Mouse (Mus musculus): ENCODE data around the gene Snapc4.
"Not testable (repeated sequence)": the region's sequence is repeated elsewhere in the genome, so short reads cannot be mapped to it uniquely, and the experiment has no call there.

Snapc4 gene

DNA sequence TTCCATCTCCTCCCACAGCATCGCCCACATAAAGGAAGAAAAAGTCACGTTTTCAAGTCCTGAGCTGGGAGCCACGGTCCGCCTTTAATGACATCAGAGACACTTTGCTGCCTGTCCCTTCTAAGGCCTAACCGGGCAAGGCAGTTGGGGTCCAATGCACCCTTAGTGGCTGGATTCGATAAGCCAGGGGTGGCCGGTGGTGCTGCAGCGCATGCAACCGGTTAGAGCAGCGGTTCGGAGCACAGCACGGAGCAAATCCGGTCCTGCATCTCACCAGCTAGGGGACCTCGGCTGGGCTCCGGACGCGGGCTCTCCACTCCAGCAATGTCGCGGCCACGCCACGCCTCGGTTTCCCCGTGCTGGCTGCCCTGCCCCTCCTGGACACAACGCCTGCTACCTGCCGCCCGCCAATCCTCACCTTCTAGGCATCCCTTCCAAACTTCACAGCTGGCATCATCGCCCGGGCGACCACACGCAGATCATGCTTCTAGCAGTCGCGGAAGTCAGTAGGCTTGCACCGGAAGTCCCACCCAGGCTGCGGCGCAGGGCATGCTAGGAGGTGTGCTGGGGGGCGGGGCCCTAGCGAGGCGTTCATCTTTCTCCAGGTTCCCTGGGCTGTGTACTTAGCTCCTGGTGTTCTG lies at the start of gene Snapc4:
Gene Snapc4, minus strand, starts transcription at position 523 of the 641 bp plus-strand sequence.
- peak; percentile 87 for DNase-seq (ENCODE audit: low read depth)

GRCm38 (mm10) chr2:26429851-26430250 lies 49.4 kb upstream of the Snapc4 start:
- DNase-seq (ENCODE audit: low read depth), result no peak

- no peak for DNase-seq (ENCODE audit: low read depth)
Measured at GRCm38 (mm10) chr2:26424541-26424940, 44.1 kb upstream of the Snapc4 start.

GRCm38 (mm10) chr2:26423086-26423485 lies 42.6 kb upstream of the Snapc4 start:
- no peak for DNase-seq (ENCODE audit: low read depth)

DNA sequence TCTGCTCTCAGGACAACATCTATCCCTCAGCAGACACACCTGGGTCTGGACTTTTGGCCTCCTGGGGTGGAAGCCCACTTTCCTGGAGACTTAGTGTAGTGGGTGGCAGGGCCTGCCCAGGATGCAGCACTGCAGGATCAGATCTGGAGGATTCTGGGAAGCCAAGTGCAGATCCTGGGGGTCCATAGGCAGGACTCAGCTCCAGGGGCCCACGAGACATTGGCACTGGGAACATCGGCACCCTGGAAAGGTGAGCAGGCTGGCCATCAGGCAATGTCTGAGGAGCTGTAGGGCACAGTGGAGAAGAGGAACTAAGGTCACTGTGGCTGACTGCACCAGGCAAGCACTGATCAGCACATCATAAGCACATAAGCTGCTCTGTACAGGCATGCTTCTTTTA lies 41.5 kb upstream of the Snapc4 start:
- DNase-seq (ENCODE audit: low read depth), result no peak

- DNase-seq (ENCODE audit: low read depth), result no peak
Measured at GRCm38 (mm10) chr2:26418120-26418519, 37.7 kb upstream of the Snapc4 start.

- DNase-seq (ENCODE audit: low read depth), result no peak
Measured at GRCm38 (mm10) chr2:26417066-26417465, 36.6 kb upstream of the Snapc4 start.

GRCm38 (mm10) chr2:26410931-26411411 lies 30.5 kb upstream of the Snapc4 start:
- DNase-seq (ENCODE audit: low read depth), result no peak

DNA sequence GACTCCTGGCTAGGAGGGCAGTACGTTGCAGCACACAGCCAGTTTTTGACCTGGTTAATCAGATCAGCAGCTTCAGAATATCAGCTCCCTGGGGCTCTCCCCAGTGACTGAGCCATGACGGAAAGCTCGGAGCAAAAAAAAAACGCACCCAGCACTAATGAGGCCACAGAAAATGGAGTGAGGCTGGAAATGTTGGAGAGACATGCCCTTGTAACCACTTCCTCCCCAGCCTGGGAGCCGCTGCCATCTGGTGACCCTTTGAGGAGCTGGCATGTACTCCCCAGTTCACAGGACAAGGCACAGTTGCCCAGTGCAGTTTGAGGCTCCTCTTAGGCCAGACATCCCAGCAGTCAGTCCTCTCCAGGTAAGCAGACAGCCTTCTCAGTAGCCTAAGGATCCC lies 29.6 kb upstream of the Snapc4 start:
- no peak for DNase-seq (ENCODE audit: low read depth)

DNA sequence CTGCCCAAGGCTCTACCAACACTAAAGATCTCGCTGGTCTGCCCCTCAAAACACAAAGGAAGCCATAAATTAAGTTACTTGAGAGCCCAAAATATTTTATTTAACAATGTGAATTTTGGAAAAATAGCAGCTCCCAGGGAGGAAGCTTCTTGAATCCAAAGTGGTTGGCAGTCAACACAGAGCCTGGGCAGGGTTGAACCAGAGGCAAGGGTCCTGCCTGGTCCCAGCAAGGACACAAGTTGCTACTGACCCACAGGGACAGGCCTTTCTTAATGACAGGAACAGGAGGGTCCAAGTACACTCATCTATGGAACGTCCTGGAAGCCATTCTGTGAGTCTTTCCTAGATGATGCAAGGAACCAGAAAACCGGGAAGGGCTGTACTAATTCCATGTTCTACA lies 28.9 kb upstream of the Snapc4 start:
- no peak for DNase-seq (ENCODE audit: low read depth)

GRCm38 (mm10) chr2:26408515-26409356 lies 28.3 kb upstream of the Snapc4 start, which contains the start of gene Inpp5e:
Gene Inpp5e, minus strand, starts transcription at chr2:26409203.
- DNase-seq (ENCODE audit: low read depth), result peak; percentile 94

DNA sequence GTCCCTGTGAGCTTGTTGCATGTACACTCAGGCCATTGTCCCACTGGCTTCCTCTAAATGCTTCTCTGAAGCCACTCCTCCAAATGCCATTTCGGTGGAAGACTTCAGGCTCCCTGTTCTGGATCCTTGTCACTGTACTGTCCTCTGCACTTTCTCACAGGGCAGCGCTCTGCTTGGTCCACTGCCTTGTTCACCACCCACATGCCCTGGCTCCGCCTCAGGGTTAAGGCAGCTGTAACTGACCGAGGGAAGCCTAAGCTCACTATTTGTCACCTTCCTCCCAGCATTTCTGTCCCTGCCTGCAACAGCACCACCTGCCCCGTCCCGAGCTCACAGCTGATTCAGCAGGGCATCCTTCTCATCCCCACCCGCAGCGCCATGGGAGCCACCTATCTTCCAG lies 22.9 kb upstream of the Snapc4 start:
- no peak for DNase-seq (ENCODE audit: low read depth)

DNA sequence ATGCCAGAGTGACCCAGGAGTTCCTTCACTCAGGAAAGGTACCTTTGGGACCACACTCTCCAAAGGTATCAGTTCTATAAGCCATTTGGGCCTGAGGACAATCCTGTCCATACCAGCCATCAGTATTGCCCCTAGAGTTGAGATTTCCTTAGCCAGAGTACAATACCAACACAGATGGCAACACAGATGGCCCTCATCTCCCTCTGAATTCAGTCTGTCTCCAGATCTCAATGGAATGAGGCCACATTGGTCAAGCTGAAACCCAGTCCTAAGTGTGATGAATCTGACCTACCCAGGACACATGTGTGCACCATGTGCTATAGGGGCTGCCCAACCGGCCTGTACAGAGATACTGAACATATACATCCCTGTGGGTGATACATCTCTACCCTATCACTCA lies 21.8 kb upstream of the Snapc4 start:
- no peak for DNase-seq (ENCODE audit: low read depth)

GRCm38 (mm10) chr2:26401023-26401422 lies 20.6 kb upstream of the Snapc4 start:
- DNase-seq (ENCODE audit: low read depth), result no peak

DNA sequence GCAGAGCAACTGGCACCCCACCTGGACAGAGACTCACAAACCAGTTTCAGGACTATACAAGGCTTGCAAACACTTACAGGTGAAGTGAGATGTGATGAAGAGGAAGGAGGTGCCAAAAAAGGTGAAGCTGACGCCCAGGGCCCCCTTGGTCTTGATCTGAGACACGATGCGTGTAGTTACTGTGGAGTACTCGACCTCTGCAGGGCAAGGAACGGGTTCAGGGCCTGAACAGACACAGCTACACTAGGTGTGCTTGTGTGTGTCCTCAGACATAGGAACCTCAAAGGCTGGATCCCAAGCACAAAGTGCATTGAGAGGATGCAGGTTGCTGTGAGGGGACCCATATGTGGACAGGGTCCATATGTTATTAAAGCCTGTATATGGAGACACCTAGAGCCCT lies 19.8 kb upstream of the Snapc4 start:
- DNase-seq (ENCODE audit: low read depth), result no peak

- DNase-seq (ENCODE audit: low read depth), result no peak
Measured at GRCm38 (mm10) chr2:26399647-26400046, 19.2 kb upstream of the Snapc4 start.

- no peak for DNase-seq (ENCODE audit: low read depth)
Measured at GRCm38 (mm10) chr2:26398978-26399377, 18.5 kb upstream of the Snapc4 start.

- no peak for DNase-seq (ENCODE audit: low read depth)
Measured at GRCm38 (mm10) chr2:26391617-26392016, 11.2 kb upstream of the Snapc4 start.

- DNase-seq (ENCODE audit: low read depth), result no peak
Measured at GRCm38 (mm10) chr2:26390954-26391353, 10.5 kb upstream of the Snapc4 start.

GRCm38 (mm10) chr2:26389154-26389690 lies 8.8 kb upstream of the Snapc4 start, which contains the start of the genes Entr1 and Pmpca:
Gene Entr1, minus strand, starts transcription at chr2:26389316.
Gene Pmpca, plus strand, starts transcription at chr2:26389339.
- peak; percentile 90 for DNase-seq (ENCODE audit: low read depth)

DNA sequence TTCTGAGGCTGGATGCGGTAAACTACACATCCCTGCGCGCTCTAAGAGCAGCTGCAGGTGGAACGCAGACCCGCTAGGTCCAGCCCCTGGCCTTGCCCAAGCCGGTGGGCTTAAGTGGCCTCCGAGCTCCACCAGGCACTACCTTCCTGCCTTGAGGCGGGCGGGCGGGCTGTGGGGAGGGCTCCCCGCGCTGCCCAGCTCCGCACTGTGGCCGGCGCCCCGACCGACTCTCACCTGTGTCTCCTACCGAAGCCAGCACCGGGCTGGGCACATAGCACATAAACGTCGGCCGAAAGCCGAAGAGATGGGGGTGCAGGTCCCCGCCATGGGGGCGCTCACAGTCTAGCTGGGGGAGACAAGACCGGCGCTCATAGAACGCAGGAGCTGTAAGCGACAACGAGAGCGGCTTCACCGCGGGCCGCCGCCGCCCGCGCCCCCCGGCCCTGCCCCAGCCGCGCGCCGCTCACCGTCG lies 8.3 kb upstream of the Snapc4 start:
- DNase-seq (ENCODE audit: low read depth), result no peak

GRCm38 (mm10) chr2:26387713-26388112 lies 7.3 kb upstream of the Snapc4 start:
- DNase-seq (ENCODE audit: low read depth), result no peak

- not testable (repeated sequence) for DNase-seq (ENCODE audit: low read depth)
Measured at GRCm38 (mm10) chr2:26380871-26381270, 418 bp upstream of the Snapc4 start.
